8 mouse cellular contexts compared by ENCODE assay signal in the genomic region with DNA sequence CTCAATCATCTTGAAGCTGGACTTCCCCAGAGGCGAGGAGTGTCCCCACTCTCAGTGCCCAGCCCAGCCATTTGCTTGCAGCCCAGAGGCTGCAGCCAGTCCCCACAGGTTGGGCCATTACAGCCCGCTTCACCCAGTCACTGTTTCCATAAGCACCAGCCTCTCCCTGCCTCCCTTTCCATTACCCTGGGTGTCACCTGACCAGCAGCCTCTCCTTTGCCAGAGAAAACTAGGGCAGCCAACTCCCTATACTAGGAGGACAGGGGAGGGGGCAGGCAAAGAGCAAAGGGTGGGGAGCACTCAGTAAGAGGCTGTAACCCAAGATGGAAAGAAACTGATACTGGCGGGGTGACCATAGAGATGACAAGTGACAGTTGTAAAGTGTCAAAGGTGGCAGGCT. TPM values are rescaled to one million over a fixed set of nuclear protein-coding genes. Genes with fewer than 3 reads are reported as not detected.
DNase-seq lines count a peak whose midpoint lies in the region; ATAC-seq and TF ChIP-seq lines count a peak whose summit lies in the region.

No protein-coding gene starts in this region.

- H3K4me2 ChIP-seq in liver, postnatal 0 days (ENCODE audit: low read depth, low read length) = peak overlapping the region; percentile 63
- no peak overlapping the region for H3K4me2 ChIP-seq in forebrain, embryonic 15.5 days (replicated peaks)

- peak overlapping the region; percentile 49; the same call in 1 of the 2 replicates for H3K27ac ChIP-seq in cortical plate, adult 2 months (ENCODE audit: insufficient read depth, low read length)
- H3K27ac ChIP-seq in liver, postnatal 0 days (ENCODE audit: low read depth) = peak overlapping the region; percentile 50
- no peak overlapping the region for H3K27ac ChIP-seq in forebrain, embryonic 15.5 days (replicated peaks)

- no peak for TF ChIP-seq POLR2A in cortical plate, adult 2 months (IDR thresholded peaks at IDR 0.05; ENCODE audit: extremely low read depth, insufficient read depth, low read length)

- no peaks in the 10 kb centered on the region for H3K4me1 ChIP-seq in cortical plate, adult 2 months (ENCODE audit: control insufficient read depth, insufficient read depth, low read length)
- peaks cover 25% of the 10 kb centered on the region for H3K4me1 ChIP-seq in liver, postnatal 0 days (ENCODE audit: insufficient read depth)
- no peaks in the 10 kb centered on the region for H3K4me1 ChIP-seq in forebrain, embryonic 15.5 days

- TF ChIP-seq EP300 in liver, postnatal 0 days (IDR thresholded peaks at IDR 0.05; ENCODE audit: low read depth) = no peak

- H3K9ac ChIP-seq in liver, postnatal 0 days (replicated peaks) = peak overlapping the region; percentile 46
- H3K9ac ChIP-seq in forebrain, embryonic 15.5 days (replicated peaks) = no peak overlapping the region

- 0 out of 2 replicates have a peak, but pooled peaks cover under 1% of the 10 kb centered on the region for H3K27me3 ChIP-seq in liver, postnatal 0 days (ENCODE audit: insufficient read depth, low read length)
- peaks cover 4% of the 10 kb centered on the region; the same call in 1 of the 2 replicates for H3K27me3 ChIP-seq in forebrain, embryonic 15.5 days

- WGBS in liver, postnatal 0 days (ENCODE audit: insufficient replicate concordance) = 37% methylated on average over 3 of the region's 3 CpGs
- WGBS in forebrain, embryonic 15.5 days = 47% methylated on average over 3 of the region's 3 CpGs

- H3K4me3 ChIP-seq in cortical plate, adult 2 months (ENCODE audit: insufficient read depth, low read length) = no peak overlapping the region
- peak overlapping the region; percentile 36; the same call in 1 of the 2 replicates for H3K4me3 ChIP-seq in liver, postnatal 0 days (ENCODE audit: low read depth, low read length)
- no peak overlapping the region for H3K4me3 ChIP-seq in forebrain, embryonic 15.5 days

- ATAC-seq in liver, postnatal 0 days = peak; percentile 19
- no peak for ATAC-seq in forebrain, embryonic 15.5 days (replicated peaks)

- H3K9me3 ChIP-seq in liver, postnatal 0 days (ENCODE audit: low read length) = no peaks in the 10 kb centered on the region
- H3K9me3 ChIP-seq in forebrain, embryonic 15.5 days = no peaks in the 10 kb centered on the region

- TF ChIP-seq CTCF in cortical plate, adult 2 months (IDR thresholded peaks at IDR 0.05; ENCODE audit: extremely low read depth, insufficient read depth, low read length) = no peak
- TF ChIP-seq CTCF in liver, postnatal 0 days (IDR thresholded peaks at IDR 0.05; ENCODE audit: low read depth) = no peak

- peaks cover 2% of the 10 kb centered on the region for H3K36me3 ChIP-seq in liver, postnatal 0 days (replicated peaks; ENCODE audit: insufficient read depth, low read length)
- no peaks in the 10 kb centered on the region for H3K36me3 ChIP-seq in forebrain, embryonic 15.5 days

- peak; percentile 96 for DNase-seq in heart, adult 11 months
- no peak for DNase-seq in heart, adult 8-10 months (ENCODE audit: low spot score)
- peak; percentile 80 for DNase-seq in kidney, adult 18-20 months
- no peak for DNase-seq in liver, postnatal 0 days
- no peak for DNase-seq in layer of hippocampus, adult 18-20 months (ENCODE audit: low spot score in 2 of 2)
- DNase-seq in urinary bladder, postnatal 10 days (ENCODE audit: low spot score) = no peak

RNA-seq across cellular contexts. Expression of gene Sdc4, which starts 6.7 kb away (rescaled TPM):
- total RNA-seq in heart, adult 8-10 months (2022) = 10 to 100 TPM; 14.9 to 23.0 (median 20.7) TPM
- 47.1 and 50.7 TPM in 2 replicates for polyA plus RNA-seq in cortical plate, adult 2 months (2012; rRNA removed)
- polyA plus RNA-seq in liver, postnatal 0 days (2015; fragmentation: Nextera tagmentation; extraction: Ambion mirVana) = 194 and 208 TPM in 2 replicates
- total RNA-seq in layer of hippocampus, adult 18-20 months (2021) = 100 to 1,000 TPM; 122 to 140 TPM
- polyA plus RNA-seq in forebrain, embryonic 15.5 days (2015; fragmentation: Nextera tagmentation; extraction: Ambion mirVana) = 6.1 and 6.4 TPM in 2 replicates

RNA-seq across cellular contexts. Expression of gene Sys1, which starts 19.8 kb away (rescaled TPM):
- total RNA-seq in heart, adult 8-10 months (2022) = 10 to 100 TPM; 25.2 to 28.5 (median 25.8) TPM
- 58.1 and 64.5 TPM in 2 replicates for polyA plus RNA-seq in cortical plate, adult 2 months (2012; rRNA removed)
- polyA plus RNA-seq in liver, postnatal 0 days (2015; fragmentation: Nextera tagmentation; extraction: Ambion mirVana) = 43.5 and 46.2 TPM in 2 replicates
- total RNA-seq in layer of hippocampus, adult 18-20 months (2021) = 10 to 100 TPM; 37.9 to 39.9 TPM
- 76.6 and 82.2 TPM in 2 replicates for polyA plus RNA-seq in forebrain, embryonic 15.5 days (2015; fragmentation: Nextera tagmentation; extraction: Ambion mirVana)

RNA-seq across cellular contexts. Expression of gene Gm20458, which starts 23.8 kb away (rescaled TPM):
- 1 to 10 TPM; 3.6 to 6.7 (median 5.5) TPM for total RNA-seq in heart, adult 8-10 months (2022)
- 7.4 and 9.5 TPM in 2 replicates for polyA plus RNA-seq in cortical plate, adult 2 months (2012; rRNA removed)
- polyA plus RNA-seq in liver, postnatal 0 days (2015; fragmentation: Nextera tagmentation; extraction: Ambion mirVana) = 5.8 and 6.1 TPM in 2 replicates
- total RNA-seq in layer of hippocampus, adult 18-20 months (2021) = 1 to 10 TPM; 5.4 to 9.9 TPM
- polyA plus RNA-seq in forebrain, embryonic 15.5 days (2015; fragmentation: Nextera tagmentation; extraction: Ambion mirVana) = 6.0 and 6.9 TPM in 2 replicates

RNA-seq across cellular contexts. Expression of gene Matn4, which starts 32.0 kb away (rescaled TPM):
- total RNA-seq in heart, adult 8-10 months (2022) = under 1 TPM; 0.25 to 0.50 (median 0.29) TPM
- 16.2 and 17.4 TPM in 2 replicates for polyA plus RNA-seq in cortical plate, adult 2 months (2012; rRNA removed)
- 0.18 and 0.25 TPM in 2 replicates for polyA plus RNA-seq in liver, postnatal 0 days (2015; fragmentation: Nextera tagmentation; extraction: Ambion mirVana)
- total RNA-seq in layer of hippocampus, adult 18-20 months (2021) = 10 to 100 TPM; 11.0 to 11.2 TPM
- polyA plus RNA-seq in forebrain, embryonic 15.5 days (2015; fragmentation: Nextera tagmentation; extraction: Ambion mirVana) = 0.94 and 1.1 TPM in 2 replicates

RNA-seq across cellular contexts. Expression of gene Rbpjl, which starts 34.0 kb away (rescaled TPM):
- total RNA-seq in heart, adult 8-10 months (2022) = not detected
- 1.1 and 1.3 TPM in 2 replicates for polyA plus RNA-seq in cortical plate, adult 2 months (2012; rRNA removed)
- polyA plus RNA-seq in liver, postnatal 0 days (2015; fragmentation: Nextera tagmentation; extraction: Ambion mirVana) = not detected in 2 replicates
- total RNA-seq in layer of hippocampus, adult 18-20 months (2021) = under 1 TPM; 0.38 to 0.42 TPM
- 0.05 TPM in 1 of 2 replicates, not detected in the other for polyA plus RNA-seq in forebrain, embryonic 15.5 days (2015; fragmentation: Nextera tagmentation; extraction: Ambion mirVana)

Comparison
In these comparisons a context has a peak if more than half of its experiments do, and no peak if none do; other contexts are left out.
1. DNase-seq: peak in heart, adult 11 months (single experiment) and kidney, adult 18-20 months (single experiment); none in heart, adult 8-10 months (single experiment), liver, postnatal 0 days (single experiment), layer of hippocampus, adult 18-20 months (0 of 2) and urinary bladder, postnatal 10 days (single experiment).